Mouse (Mus musculus) myocyte (in vitro differentiated cells): ENCODE data around the gene Lamc3.

Experiments
- CEBPB ChIP-seq: IDR thresholded peaks from 2 replicates; pipeline ENCODE4 v1.6.1; 2011; ENCODE audit warnings: mild to moderate bottlenecking, moderate library complexity; ENCODE audit not compliant: poor library complexity, insufficient read depth, severe bottlenecking
- E2F4 ChIP-seq: IDR thresholded peaks from one replicate; pipeline ENCODE4 v1.6.1; 2011; ENCODE audit warnings: mild to moderate bottlenecking, control low read depth, moderate library complexity; ENCODE audit not compliant: insufficient read depth
- MAX ChIP-seq: IDR thresholded peaks from one replicate; pipeline ENCODE4 v1.6.1; 2011; ENCODE audit warnings: low read depth, mild to moderate bottlenecking, control low read depth
- MYOD1 ChIP-seq, 3 experiments: IDR thresholded peaks; one replicate each; pipeline ENCODE4 v1.6.1; 2011; ENCODE audit warnings: control low read depth in 2 of 3, low read depth in 2 of 3, mild to moderate bottlenecking in 2 of 3, moderate library complexity in 1 of 3; ENCODE audit not compliant: insufficient read length in 2 of 3, control insufficient read depth in 1 of 3
- POLR2A ChIP-seq: IDR thresholded peaks from one replicate; pipeline ENCODE4 v1.6.1; 2011; ENCODE audit warnings: low read depth, mild to moderate bottlenecking, control low read depth, moderate library complexity; ENCODE audit not compliant: insufficient read length
- POLR2AphosphoS2 ChIP-seq: IDR thresholded peaks from one replicate; pipeline ENCODE4 v1.6.1; 2011; ENCODE audit warnings: low read depth, control low read depth; ENCODE audit not compliant: insufficient read length
- REST ChIP-seq: IDR thresholded peaks from one replicate; pipeline ENCODE4 v1.6.1; 2011; ENCODE audit warnings: mild to moderate bottlenecking, control low read depth, moderate library complexity; ENCODE audit not compliant: insufficient read depth, insufficient read length
- SRF ChIP-seq: IDR thresholded peaks from one replicate; pipeline ENCODE4 v1.6.1; 2011; ENCODE audit warnings: low read depth; ENCODE audit not compliant: control insufficient read depth, insufficient read length
- TCF12 ChIP-seq: IDR thresholded peaks from one replicate; pipeline ENCODE4 v1.6.1; 2011; ENCODE audit warnings: mild to moderate bottlenecking, control low read depth; ENCODE audit not compliant: poor library complexity, insufficient read depth, severe bottlenecking
- TCF3 ChIP-seq: IDR thresholded peaks from one replicate; pipeline ENCODE4 v1.6.1; 2011; ENCODE audit warnings: low read depth, control low read depth; ENCODE audit not compliant: insufficient read length
- USF1 ChIP-seq: IDR thresholded peaks from one replicate; pipeline ENCODE4 v1.6.1; 2011; ENCODE audit warnings: low read depth, mild to moderate bottlenecking, control low read depth, moderate library complexity

DNA sequence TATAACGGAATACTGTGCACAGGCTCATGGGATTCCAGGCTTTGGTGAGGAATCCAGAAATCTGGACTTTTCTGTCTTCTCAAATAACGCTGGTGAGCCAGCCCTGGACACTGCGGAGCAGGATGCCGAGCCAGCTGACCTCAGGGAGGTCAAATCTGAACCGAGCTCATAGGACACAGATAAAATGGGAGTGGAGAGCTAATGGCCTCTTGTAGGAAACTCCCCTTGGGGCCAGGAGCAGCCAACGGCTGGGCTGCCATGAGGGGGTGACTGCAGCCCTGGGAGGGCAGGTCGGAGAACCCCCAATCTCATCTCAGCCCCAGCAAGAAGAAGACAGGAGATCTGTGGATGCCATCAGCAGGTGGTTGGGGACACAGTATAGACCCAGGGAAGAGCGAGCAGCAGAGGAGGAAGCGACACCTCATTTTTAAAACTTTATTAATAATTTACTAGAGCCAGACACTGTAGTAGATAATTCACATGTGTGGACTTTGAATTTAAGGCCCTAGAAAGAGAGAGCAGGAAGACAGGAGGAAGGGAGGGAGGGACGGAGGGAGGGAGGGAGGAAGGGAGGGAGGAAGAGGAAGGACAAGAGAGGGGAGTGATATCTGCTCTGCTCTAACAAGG, 18.4 kb upstream of the Lamc3 start:
- TF ChIP-seq POLR2A (no peak), MYOD1 (IDR thresholded peaks at IDR 0.05; ENCODE audit: control insufficient read depth in 1 of 3, insufficient read length in 2 of 3, low read depth in 2 of 3) (no peak), MAX (no peak), TCF12 (no peak), E2F4 (no peak), TCF3 (no peak), USF1 (no peak), REST (no peak), POLR2AphosphoS2 (no peak), CEBPB (no peak), SRF (no peak)
